Comparison of ENCODE assay signal across 12 mouse cellular contexts in genomic region chr16:88408144-88408543, GRCm38 (mm10).
DNase-seq lines count a peak whose midpoint lies in the region.
"Had no signal": no experiment of that assay in that cellular context is flagged by ENCODE, and none has a peak within 500 bp of the region (broad histone marks: within the 10 kb centered on the region; RNA-seq: fewer than 3 reads in every experiment).

No protein-coding gene starts in this region.

- peak; percentile 18 to 19 for DNase-seq in cerebellum, adult 18-20 months
- no peak for DNase-seq in cerebellum, adult 11 months
- DNase-seq in layer of hippocampus, adult 18-20 months (ENCODE audit: low spot score in 2 of 2) = peak; percentile 30 to 81
- no peak for DNase-seq in layer of hippocampus, postnatal 10 days (ENCODE audit: low spot score in 2 of 2)
- peak; percentile 58 for DNase-seq in brain, embryonic 18.5 days (ENCODE audit: low read depth, low spot score)
- DNase-seq in layer of hippocampus, adult 8-10 months (ENCODE audit: low spot score in 2 of 2) = peak; percentile 16 to 44
- no peak for DNase-seq in adrenal gland, adult 8-10 months
- DNase-seq in kidney, postnatal 4 days = no peak
- DNase-seq: gastrocnemius, postnatal 14 days; left cerebral cortex, postnatal 4 days; lung, postnatal 14 days; spleen, adult 18-20 months had no signal

Comparison
In these comparisons a context has a peak if more than half of its experiments do, and no peak if none do; other contexts are left out.
1. DNase-seq: peak in cerebellum, adult 18-20 months (2 of 2), layer of hippocampus, adult 18-20 months (2 of 2), brain, embryonic 18.5 days (single experiment) and layer of hippocampus, adult 8-10 months (2 of 2); none in cerebellum, adult 11 months (single experiment), layer of hippocampus, postnatal 10 days (0 of 2), adrenal gland, adult 8-10 months (single experiment) and kidney, postnatal 4 days (0 of 2).